Mouse (Mus musculus): ENCODE data around the gene Lmntd1.

The Lmntd1 gene

DNA sequence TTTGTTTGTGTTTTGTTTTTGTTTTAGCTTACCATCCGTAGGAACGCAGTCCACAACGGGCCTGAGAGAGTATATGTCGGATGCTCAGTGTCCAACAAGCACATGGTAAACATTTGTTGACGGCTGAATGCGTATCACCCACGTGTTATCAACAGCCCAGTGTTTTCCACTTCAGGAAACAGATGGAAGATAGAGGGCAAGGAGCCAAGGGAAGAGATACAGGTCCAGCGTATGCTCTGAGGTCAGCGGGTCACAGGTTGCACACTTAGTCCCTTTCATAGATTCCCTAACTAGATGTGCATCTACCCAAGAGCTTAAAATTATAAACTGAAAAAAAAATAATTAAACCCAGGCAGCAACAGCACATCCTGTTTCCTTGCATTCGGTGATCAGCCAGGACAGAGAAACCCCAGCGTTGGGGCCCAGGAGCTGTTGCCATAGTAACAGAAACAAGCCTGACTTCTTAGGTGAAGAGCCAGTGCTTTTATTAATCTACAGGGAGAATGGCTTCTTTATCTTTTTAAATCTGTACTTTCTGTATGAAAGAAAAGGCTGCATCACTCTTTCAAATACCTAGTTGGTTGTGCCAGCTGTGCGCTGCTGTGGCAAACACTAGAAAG lies 128.0 kb downstream of the Lmntd1 start:
- in situ Hi-C loops (cut with MboI, MseI): no loop called here

DNA sequence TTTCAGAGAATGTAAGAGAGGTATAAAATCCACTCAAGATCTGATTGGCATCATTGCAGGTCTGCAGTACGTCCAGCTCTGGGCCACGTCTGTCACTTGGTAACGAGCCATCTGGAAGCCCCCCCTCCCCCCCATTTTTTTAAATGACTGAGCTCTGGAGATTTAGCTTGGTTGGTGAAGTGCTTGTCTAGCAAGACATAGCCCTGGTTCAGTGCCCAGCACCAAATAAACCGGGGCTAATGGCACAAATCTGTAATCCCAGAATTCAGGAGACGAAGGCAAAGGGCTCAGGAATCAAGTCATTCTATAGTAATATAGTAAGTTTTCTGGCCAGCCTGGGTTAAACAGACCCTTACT lies 130.8 kb downstream of the Lmntd1 start:
- in situ Hi-C loops (cut with MboI, MseI): no loop called here

- in situ Hi-C loops (cut with MboI, MseI): no loop called here
Measured at GRCm38 (mm10) chr6:145482656-145483317, 131.3 kb downstream of the Lmntd1 start.

- in situ Hi-C loops (cut with MboI, MseI): no loop called here
Measured at GRCm38 (mm10) chr6:145481938-145482337, 132.2 kb downstream of the Lmntd1 start.

DNA sequence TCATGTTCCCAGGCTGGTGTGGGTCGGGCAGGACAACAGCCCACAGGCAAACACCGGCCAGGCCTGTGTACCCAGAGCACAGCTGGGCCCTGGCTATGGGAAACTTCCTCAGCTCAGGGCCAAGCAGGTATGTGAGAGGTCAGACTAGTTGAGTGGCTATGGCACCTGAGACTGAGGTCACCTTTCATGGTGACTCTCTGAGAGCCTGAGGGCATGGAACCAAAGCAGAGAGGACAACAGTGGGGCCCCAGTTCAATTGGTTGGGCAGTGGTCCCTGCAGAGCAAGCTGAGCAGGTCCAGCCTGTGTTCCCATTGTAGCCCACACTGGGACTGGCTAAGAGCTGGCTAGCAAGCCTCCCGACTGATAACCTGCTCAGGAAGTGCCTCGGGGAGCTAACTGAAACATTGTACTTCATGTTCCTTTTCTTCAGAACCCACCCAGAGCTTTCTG lies 135.3 kb downstream of the Lmntd1 start:
- in situ Hi-C loops (cut with MboI, MseI): no loop called here

- in situ Hi-C loops (cut with MboI, MseI): no loop called here
Measured at GRCm38 (mm10) chr6:145477367-145477905, 136.7 kb downstream of the Lmntd1 start.

DNA sequence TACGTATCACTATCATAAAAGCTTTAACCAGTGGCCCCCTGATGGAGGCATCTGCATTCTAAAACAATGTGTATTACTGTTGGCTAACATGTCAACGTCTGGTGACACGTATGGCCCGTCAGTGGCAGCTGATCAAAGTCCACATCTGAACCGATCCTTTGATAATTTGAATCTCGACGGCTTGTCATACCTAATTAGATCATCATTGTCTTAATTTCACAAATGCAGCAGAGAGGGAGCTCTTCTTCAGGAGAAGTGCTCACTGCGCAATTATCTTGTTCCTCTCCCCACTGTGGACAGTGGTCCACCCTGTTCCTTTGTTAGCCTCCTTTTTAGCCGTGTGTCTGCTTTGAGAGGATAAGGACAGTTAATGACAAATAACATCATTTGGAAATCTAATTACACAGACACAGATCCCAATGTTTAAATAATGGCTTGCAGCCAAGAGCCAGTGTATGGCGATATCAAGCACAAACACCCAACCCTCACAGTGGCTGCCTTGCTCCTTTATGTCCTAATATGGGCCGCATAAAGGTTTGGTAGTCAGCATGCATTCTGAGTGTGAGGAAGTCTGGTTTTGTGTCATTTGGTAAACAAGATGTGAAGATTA lies 142.4 kb downstream of the Lmntd1 start:
- in situ Hi-C loops (cut with MboI, MseI): no loop called here

GRCm38 (mm10) chr6:145469260-145469943 lies 144.7 kb downstream of the Lmntd1 start:
- in situ Hi-C loops (cut with MboI, MseI): no loop called here

GRCm38 (mm10) chr6:145464027-145464426 lies 150.1 kb downstream of the Lmntd1 start:
- in situ Hi-C loops (cut with MboI, MseI): no loop called here

DNA sequence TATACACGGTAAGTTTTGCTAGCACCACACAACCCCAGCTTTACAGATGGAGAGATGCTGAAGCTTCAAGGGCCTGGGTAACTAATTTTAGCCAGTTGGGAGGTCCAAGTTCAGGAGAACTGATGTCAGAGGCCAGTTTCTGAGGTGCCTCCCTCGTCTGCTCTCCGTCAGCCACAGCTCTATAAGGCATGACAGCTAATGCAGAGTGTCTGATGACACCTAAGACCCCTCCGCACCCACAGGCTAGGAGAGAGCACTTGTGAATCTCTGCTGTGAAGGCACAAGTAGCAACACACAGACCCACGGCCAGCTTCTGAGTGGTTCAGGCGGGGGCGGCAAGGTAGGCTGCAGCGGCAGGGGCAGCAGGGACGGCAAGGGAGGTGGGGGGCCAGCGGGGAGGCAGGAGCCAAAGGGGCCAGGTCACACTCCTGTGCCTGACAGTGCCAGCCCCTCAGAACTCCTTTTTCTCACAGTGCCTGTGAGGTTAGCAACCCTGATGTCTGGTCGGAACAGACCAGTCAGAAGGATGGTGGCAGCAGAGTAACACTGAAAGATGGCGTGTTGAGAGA lies 151.4 kb downstream of the Lmntd1 start:
- in situ Hi-C loops (cut with MboI, MseI): no loop called here

DNA sequence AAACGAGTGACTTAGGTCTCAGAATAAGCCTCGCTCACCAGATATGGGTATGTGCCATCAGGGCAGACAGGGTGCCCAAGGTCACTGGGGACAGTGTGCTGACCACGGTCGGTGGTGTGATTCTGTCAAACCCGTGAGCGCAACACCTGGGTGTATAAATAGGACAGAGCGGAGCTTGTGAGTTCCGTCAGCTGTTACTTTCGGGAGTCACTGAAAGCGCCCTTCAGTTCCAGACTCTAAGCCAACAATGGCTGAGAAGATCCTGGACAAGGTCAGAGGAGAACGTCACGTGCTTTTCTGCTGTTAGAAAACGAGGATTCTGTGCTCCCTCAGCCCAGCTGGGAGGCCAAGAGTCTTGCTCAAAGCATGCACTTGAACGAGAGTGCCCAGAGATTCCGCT lies 157.1 kb downstream of the Lmntd1 start:
- in situ Hi-C loops (cut with MboI, MseI): no loop called here

DNA sequence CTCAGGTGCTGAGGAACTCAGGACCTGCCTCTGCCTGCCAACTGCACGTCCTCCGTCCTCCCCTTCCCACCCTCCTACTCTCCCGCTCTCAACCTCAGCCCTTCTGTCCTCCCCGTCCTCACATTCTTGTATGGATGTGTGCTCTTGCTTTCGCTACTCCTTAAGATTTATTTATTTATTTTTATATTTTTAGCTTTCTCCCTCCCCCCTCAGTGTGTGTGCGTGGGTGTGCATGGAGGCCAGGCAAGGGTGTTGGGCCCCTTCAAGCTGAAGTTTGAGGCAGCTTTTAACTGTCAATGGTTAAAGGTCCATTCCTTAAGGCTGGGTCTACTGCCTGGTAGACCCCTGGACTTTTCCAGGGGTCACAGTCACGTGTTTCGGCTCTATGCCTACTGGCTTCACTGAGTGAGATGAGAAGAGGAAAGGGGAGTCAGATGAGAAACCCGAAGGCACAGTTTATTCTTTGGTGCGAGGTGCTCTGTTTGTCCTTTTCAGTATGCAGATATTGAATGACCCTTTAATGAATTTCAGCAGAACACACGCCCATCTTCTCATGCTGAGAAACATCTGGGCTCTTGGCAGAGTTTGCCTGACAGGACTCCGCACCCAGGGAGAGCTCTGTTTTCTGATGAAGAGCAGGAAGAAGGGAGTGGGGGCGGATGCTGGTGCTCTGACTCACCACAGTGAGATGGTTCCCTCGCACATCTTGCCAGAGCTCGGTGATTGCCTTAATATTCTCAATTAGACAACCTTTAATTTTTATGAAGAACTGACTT lies 163.3 kb downstream of the Lmntd1 start:
- in situ Hi-C loops (cut with MboI, MseI): no loop called here

DNA sequence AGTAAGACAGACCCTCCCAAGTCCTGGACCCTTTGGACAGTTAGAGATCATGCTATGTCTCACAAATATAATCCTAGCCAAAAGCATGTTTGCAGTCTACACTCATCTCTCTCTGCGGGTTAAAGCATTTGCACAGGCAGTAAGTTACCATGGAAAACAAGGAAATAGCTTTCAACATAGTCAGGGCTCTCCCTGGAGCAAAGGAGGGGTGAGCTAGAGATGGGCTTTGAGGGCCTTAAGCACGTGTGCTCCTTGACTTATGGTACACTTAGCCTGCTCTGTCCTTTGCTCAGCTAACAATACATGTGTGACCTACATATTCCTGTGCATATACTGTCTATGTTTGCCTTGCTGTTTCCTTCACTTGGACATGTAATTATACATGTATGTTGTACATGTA lies 165.8 kb downstream of the Lmntd1 start:
- in situ Hi-C loops (cut with MboI, MseI): no loop called here

DNA sequence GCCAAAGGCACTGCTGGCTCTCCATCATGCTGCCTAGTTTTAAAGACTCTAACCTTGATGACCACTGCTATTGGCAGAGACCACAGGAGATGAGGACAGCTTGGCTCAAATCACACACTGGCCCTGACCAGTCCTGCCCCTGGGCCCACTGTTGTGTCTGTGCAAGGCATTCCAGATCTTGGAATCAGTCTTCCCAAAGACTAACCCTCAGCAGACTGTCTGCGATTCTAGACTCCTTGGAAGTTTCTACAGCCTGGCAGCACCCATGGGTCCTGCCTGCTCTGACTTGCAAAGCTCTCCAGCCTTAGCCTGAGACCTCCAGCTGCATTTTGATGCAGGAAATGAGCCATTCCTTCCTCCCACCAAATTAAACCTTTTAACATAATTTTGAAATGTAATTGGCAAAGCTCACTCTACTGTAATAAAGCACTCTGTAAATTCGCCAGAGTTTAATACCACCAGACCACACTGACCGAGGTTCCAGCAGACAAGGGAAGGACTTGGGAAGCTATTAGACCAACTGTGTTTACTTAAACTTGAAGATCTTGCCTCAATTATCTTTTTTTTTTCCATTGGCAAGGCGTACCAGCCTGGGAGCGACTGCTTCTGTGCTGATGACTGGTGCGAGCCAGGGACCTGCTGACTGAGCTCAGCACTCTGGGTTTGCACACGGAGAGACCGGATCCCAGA lies 168.2 kb downstream of the Lmntd1 start:
- in situ Hi-C loops (cut with MboI, MseI): no loop called here

DNA sequence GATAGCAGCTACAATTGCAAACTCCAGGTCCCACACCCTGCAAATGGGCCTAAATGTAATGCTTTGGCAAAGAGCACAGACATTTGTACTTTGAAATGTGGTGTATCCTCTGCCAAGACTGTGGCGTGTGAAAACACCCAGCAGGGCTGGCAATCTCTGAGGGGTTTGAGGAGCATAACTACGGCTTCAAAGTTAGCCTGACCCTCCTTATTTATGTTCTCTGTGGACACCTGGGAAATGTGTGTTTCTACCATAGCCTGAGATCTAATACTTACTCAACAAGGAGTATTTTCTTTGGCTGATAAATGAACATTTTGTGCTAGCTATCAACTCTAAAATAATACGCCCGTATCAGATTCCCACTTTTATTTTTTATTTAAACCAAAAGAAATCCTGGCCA lies 168.7 kb downstream of the Lmntd1 start:
- in situ Hi-C loops (cut with MboI, MseI): no loop called here

DNA sequence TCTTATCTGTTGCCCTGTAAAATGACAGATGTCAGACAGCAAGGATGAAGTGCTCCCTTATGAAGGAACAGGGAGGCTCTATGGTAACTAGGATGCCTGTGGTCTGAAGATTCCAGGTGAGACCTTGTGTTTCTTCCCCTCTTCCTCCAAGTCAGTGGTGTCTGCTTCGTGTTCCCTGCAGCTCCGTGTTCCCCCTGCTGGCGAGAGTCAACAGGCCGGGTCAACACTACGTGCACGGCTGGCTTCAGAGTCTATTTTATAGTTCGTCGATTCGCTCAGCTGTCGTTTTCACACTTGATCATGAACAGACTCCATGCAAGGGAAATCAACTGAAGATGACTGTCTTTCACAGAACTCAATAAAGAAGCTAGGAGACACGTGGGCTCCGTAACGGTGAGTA lies 171.3 kb downstream of the Lmntd1 start:
- in situ Hi-C loops (cut with MboI, MseI): no loop called here

DNA sequence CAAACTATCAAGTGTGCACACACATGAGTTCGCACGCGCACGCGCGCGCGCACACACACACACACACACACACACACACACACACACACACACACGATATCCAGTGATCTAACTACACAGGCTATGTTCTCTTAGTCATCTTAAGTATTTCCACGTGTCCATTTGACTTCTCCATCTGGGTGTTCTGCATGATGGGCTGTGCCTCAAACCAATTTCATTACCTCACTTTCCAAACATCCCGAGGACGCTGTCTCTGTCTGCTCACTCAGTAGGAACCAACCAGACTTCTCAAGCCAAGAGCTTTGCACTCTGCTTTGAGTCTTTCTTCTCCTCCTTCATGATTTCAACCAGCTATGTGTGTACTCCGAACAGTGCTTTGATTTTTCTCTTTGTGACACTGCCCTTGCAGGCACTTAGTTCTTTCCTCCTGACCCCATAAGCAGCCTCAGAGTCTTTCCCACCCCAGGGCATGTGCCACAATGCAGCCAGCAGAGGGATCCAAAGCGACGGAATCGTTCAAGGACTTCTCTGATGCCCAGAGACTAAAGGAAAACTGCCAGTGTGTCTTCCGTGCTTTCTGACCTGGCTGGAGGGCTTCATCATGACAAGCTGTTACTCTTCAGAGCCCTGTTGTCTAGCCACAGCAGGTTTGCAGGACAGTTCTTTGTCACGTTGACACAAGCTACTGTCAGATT lies 172.6 kb downstream of the Lmntd1 start:
- in situ Hi-C loops (cut with MboI, MseI): no loop called here

GRCm38 (mm10) chr6:145438851-145439250 lies 175.3 kb downstream of the Lmntd1 start:
- in situ Hi-C loops (cut with MboI, MseI): no loop called here

- in situ Hi-C loops (cut with MboI, MseI): no loop called here
Measured at GRCm38 (mm10) chr6:145435764-145436163, 178.4 kb downstream of the Lmntd1 start.

DNA sequence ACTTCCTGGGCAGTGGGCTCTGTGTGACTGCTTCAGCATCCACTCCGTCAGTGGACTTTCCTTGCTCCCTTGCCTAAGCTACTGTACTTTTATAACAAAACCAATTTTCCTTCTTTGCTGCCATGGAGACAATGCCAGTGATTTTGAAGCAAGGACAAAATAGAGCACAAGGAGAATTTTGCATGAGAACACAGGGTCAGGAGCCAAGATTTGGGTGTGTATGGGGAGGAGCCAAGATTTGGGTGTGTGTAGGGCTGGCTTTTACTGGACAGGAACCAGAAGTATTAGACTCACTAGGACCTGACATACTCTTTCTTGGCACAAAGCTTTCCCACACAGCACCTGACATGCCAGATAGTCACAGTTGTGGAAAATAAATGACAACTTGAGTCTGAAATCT lies 179.0 kb downstream of the Lmntd1 start:
- in situ Hi-C loops (cut with MboI, MseI): no loop called here
